In the genomic region with DNA sequence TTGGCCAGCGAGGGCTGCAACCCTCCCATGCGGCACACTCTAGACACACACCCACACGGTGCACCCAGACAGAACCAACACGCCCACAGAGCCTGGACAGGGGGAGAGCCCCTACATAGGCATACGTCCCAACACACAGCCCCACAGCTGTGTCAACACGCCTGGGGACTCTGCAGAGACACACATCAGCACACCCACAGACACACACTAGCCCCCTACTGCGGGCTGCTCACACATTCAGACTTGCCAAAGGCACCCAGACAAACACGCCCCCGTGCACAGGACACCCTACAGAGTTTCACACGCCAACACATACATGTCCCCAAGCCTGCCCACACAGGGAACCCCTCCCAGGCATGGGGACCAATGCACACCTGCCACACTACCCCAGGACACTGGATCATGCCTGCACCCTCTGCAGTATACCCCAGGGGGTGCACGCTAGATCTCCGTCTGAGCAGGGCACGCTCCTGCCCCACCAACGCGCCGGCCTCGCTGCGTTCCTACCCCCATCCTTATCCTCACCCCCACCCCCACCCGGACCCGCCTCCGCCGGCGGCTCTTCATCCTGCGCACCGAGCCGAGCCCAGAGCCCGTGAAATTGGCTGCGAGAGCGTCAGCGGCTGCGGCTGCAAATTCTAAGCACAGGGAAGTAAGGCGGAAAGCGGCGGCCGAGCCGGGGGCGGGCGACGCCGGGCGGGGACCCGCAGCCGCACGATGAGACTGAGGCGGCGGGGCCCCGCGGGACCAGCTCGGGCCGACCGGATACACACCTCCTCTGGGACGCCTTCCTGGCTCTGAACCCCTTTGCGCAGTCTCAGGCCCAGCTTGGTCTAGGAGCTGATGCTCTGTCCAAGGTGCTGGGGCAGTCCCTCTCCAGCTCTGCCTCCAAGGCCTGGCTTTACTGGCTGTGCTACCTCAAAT, we compare ENCODE assay signal across 7 mouse cellular contexts. TPM values are rescaled to one million over a fixed set of nuclear protein-coding genes. Genes with fewer than 3 reads are reported as not detected.
A peak's percentile ranks its signal among the peaks of the same experiment; 100 is the strongest.
DNase-seq lines count a peak whose midpoint lies in the region; ATAC-seq lines count a peak whose summit lies in the region.

No protein-coding gene starts in this region.

- peaks cover 53% of the 10 kb centered on the region for H3K27me3 ChIP-seq in neural tube, embryonic 11.5 days (ENCODE audit: control insufficient read depth, insufficient read depth, low read length)

- peak overlapping the region; percentile 21; the same call in 1 of the 2 replicates for H3K4me3 ChIP-seq in neural tube, embryonic 11.5 days (ENCODE audit: low read depth, low read length)

- peaks cover 8% of the 10 kb centered on the region for H3K4me1 ChIP-seq in neural tube, embryonic 11.5 days (ENCODE audit: control insufficient read depth, insufficient read depth, low read length)

- H3K9ac ChIP-seq in neural tube, embryonic 11.5 days (ENCODE audit: low read length) = peak overlapping the region; percentile 32

- 0 out of 2 replicates have a peak overlapping the region, but pooled peaks have one; percentile 6 for H3K27ac ChIP-seq in neural tube, embryonic 11.5 days (ENCODE audit: low read depth, low read length)

- no peaks in the 10 kb centered on the region for H3K9me3 ChIP-seq in neural tube, embryonic 11.5 days (ENCODE audit: control insufficient read depth, low read length)

- intact Hi-C loops in heart, postnatal 14 days (cut with DNase I) = no loop called here
- intact Hi-C loops in left cerebral cortex, postnatal 36 days (cut with DNase I) = loop anchor here (2.0 kb wide), 1 partner anchor 28 kb away; no protein-coding TSS in a partner anchor

- ATAC-seq in neural tube, embryonic 11.5 days (ENCODE audit: insufficient read depth, low FRiP score, low TSS enrichment) = peak; percentile 32

- peak overlapping the region; percentile 39 for H3K4me2 ChIP-seq in neural tube, embryonic 11.5 days (ENCODE audit: low read depth)

- H3K36me3 ChIP-seq in neural tube, embryonic 11.5 days (ENCODE audit: control insufficient read depth, insufficient read depth, low read length) = no peaks in the 10 kb centered on the region

- DNase-seq in 3T3-L1 (ENCODE audit: low read depth, low spot score) = peak; percentile 21
- DNase-seq in 416B (ENCODE audit: low read depth) = peak; percentile 33
- DNase-seq in embryo, embryonic 10 days (ENCODE audit: low spot score) = peak; percentile 68
- peak; percentile 17 to 36 for DNase-seq in heart, postnatal 14 days
- DNase-seq in left cerebral cortex, postnatal 36 days (ENCODE audit: low spot score in 2 of 2) = peak; percentile 81 to 82
- no peak for DNase-seq in neural tube, embryonic 11.5 days (ENCODE audit: low spot score)
- DNase-seq in urinary bladder, postnatal 36 days (ENCODE audit: low spot score in 2 of 2) = no peak

- 9% methylated on average over 51 of the region's 53 CpGs for WGBS in neural tube, embryonic 11.5 days

RNA-seq across cellular contexts. Expression of gene Elfn2, which starts 6.0 kb away (rescaled TPM):
- 1 to 10 TPM; 3.5 to 4.2 TPM for total RNA-seq in heart, postnatal 14 days (2021)
- 100 to 1,000 TPM; 130 to 159 TPM for total RNA-seq in left cerebral cortex, postnatal 36 days (2021)
- polyA plus RNA-seq in neural tube, embryonic 11.5 days (2014; fragmentation: Nextera tagmentation; extraction: Ambion mirVana) = 0.15 and 0.73 TPM in 2 replicates

Comparison
In these comparisons a context has a peak if more than half of its experiments do, and no peak if none do; other contexts are left out.
1. DNase-seq: peak in 3T3-L1 (single experiment), 416B (single experiment), embryo, embryonic 10 days (single experiment), heart, postnatal 14 days (2 of 2) and left cerebral cortex, postnatal 36 days (2 of 2); none in neural tube, embryonic 11.5 days (single experiment) and urinary bladder, postnatal 36 days (0 of 2).
2. RNA of gene Elfn2, which starts 6.0 kb away (total RNA-seq): 130 to 159 TPM in left cerebral cortex, postnatal 36 days; 3.5 to 4.2 TPM in heart, postnatal 14 days; every median in the first group is over 10 times any median in the second.